In the genomic region with DNA sequence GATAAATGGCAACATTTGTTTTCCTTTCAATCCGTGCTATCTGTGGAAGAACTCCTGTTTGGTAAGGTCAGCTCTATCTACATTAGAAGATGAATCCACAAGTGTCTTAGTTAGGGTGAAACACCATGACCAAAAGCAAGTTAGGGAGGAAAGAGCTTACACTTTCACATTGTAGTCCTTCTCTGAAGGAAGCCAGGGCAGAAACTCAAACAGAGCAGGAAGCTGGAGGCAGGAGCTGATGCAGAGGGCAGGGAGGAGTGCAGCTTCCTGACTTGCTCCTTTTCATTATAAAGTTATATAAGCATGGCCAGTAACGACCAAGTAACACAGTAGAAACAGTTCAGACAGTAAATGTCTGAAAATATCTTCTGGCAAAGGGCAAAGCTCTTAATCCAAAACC, we compare ENCODE assay signal across 31 mouse cellular contexts.
"Had no signal": no experiment of that assay in that cellular context is flagged by ENCODE, and none has a peak within 500 bp of the region (broad histone marks: within the 10 kb centered on the region; RNA-seq: fewer than 3 reads in every experiment).

No protein-coding gene starts in this region.

- DNase-seq: left cerebral cortex, postnatal 4 days; liver; liver, embryonic 13.5 days; liver, postnatal 0 days; lung, adult 18-20 months; lung, adult 2 months; lung, embryonic 14.5 days; lung, postnatal 10 days; lung, postnatal 14 days; lung, postnatal 36 days; lung, postnatal 4 days; midbrain, embryonic 14.5 days had no signal

- ATAC-seq: liver, embryonic 12.5 days; liver, postnatal 0 days; lung, postnatal 0 days; midbrain, embryonic 13.5 days; midbrain, embryonic 16.5 days had no signal

- H3K4me3 ChIP-seq: left cerebral cortex, adult 2 months; limb, embryonic 10.5 days; limb, embryonic 12.5 days; limb, embryonic 13.5 days; limb, embryonic 15.5 days; liver, embryonic 12.5 days; liver, embryonic 13.5 days; liver, embryonic 15.5 days; lung, embryonic 15.5 days; megakaryocyte, embryonic 14.5 days; midbrain, embryonic 10.5 days; midbrain, embryonic 12.5 days; midbrain, embryonic 13.5 days; myocyte; neural tube, embryonic 12.5 days had no signal

- H3K36me3 ChIP-seq: limb, embryonic 10.5 days; limb, embryonic 12.5 days; limb, embryonic 13.5 days; limb, embryonic 15.5 days; liver, embryonic 12.5 days; liver, embryonic 13.5 days; liver, embryonic 15.5 days; lung, embryonic 15.5 days; midbrain, embryonic 10.5 days; midbrain, embryonic 12.5 days; midbrain, embryonic 13.5 days; neural tube, embryonic 12.5 days had no signal

- H3K9me3 ChIP-seq: limb, embryonic 10.5 days; limb, embryonic 13.5 days; limb, embryonic 15.5 days; liver, embryonic 12.5 days; liver, embryonic 13.5 days; liver, embryonic 15.5 days; lung, embryonic 15.5 days; midbrain, embryonic 10.5 days; midbrain, embryonic 12.5 days; midbrain, embryonic 13.5 days; neural tube, embryonic 12.5 days had no signal

- H3K27me3 ChIP-seq: limb, embryonic 12.5 days; limb, embryonic 13.5 days; limb, embryonic 15.5 days; liver, embryonic 12.5 days; liver, embryonic 13.5 days; liver, embryonic 15.5 days; lung, embryonic 15.5 days; megakaryocyte, embryonic 14.5 days; midbrain, embryonic 12.5 days; midbrain, embryonic 13.5 days; neural tube, embryonic 12.5 days had no signal

- H3K4me1 ChIP-seq: limb, embryonic 10.5 days; limb, embryonic 12.5 days; limb, embryonic 13.5 days; limb, embryonic 15.5 days; liver, embryonic 12.5 days; liver, embryonic 13.5 days; liver, embryonic 15.5 days; lung, embryonic 15.5 days; megakaryocyte, embryonic 14.5 days had no signal

- H3K4me2 ChIP-seq: limb, embryonic 12.5 days; limb, embryonic 13.5 days; limb, embryonic 15.5 days; liver, embryonic 11.5 days; liver, embryonic 12.5 days; liver, embryonic 13.5 days; liver, embryonic 15.5 days; lung, embryonic 14.5 days; lung, embryonic 15.5 days; midbrain, embryonic 12.5 days; midbrain, embryonic 13.5 days; neural tube, embryonic 12.5 days had no signal

- H3K27ac ChIP-seq: left cerebral cortex, adult 2 months; limb, embryonic 10.5 days; limb, embryonic 12.5 days; limb, embryonic 13.5 days; limb, embryonic 15.5 days; liver, embryonic 12.5 days; liver, embryonic 13.5 days; liver, embryonic 14.5 days; liver, embryonic 15.5 days; lung, embryonic 15.5 days; macrophage; midbrain, embryonic 12.5 days; midbrain, embryonic 13.5 days; neural tube, embryonic 12.5 days had no signal

- H3K9ac ChIP-seq: limb, embryonic 12.5 days; limb, embryonic 13.5 days; limb, embryonic 15.5 days; liver, embryonic 12.5 days; liver, embryonic 13.5 days; liver, embryonic 14.5 days; liver, embryonic 15.5 days; liver, postnatal 0 days; lung, embryonic 14.5 days; lung, embryonic 15.5 days; midbrain, embryonic 12.5 days; midbrain, embryonic 13.5 days; neural tube, embryonic 12.5 days had no signal
